Mouse (Mus musculus) neural tube, embryonic 14.5 days (tissue): ENCODE results near the gene Cacna2d4. TPM values are rescaled to one million over a fixed set of nuclear protein-coding genes. Genes with fewer than 3 reads are reported as not detected.

Experiments
- ATAC-seq: fragments of 200-750 bp; cut with Nextera tagmentation; 2 replicates; pipeline ENCODE4 v1.8.0; 2017; ENCODE audit warnings: low read depth, mild to moderate bottlenecking, moderate TSS enrichment, moderate library complexity
- H3K27ac ChIP-seq: fragments of 300-500 bp; sonication (generic); 2 replicates; pipeline ENCODE4 v1.5.1; 2014; ENCODE audit warnings: low read depth, mild to moderate bottlenecking, control low read depth, low read length, moderate library complexity, mixed read lengths
- H3K27me3 ChIP-seq: fragments of 300-500 bp; sonication (generic); 2 replicates; pipeline ENCODE4 v1.6.1; 2014; ENCODE audit warnings: low read length; ENCODE audit not compliant: control insufficient read depth, insufficient read depth
- H3K36me3 ChIP-seq: fragments of 300-500 bp; sonication (generic); 2 replicates; pipeline ENCODE4 v1.6.1; 2014; ENCODE audit warnings: low read length, mixed read lengths; ENCODE audit not compliant: control insufficient read depth, insufficient read depth
- H3K4me1 ChIP-seq: fragments of 300-500 bp; sonication (generic); 2 replicates; pipeline ENCODE4 v1.6.1; 2014; ENCODE audit warnings: low read length; ENCODE audit not compliant: control insufficient read depth, insufficient read depth
- H3K4me2 ChIP-seq: fragments of 300-500 bp; sonication (generic); 2 replicates; pipeline ENCODE4 v1.6.1; 2014; ENCODE audit warnings: mild to moderate bottlenecking, low read depth, low read length, control low read depth
- H3K4me3 ChIP-seq: fragments of 300-500 bp; sonication (generic); 2 replicates; pipeline ENCODE4 v1.5.1; 2014; ENCODE audit warnings: low read depth, low read length, control low read depth, mixed read lengths
- H3K9ac ChIP-seq: fragments of 300-500 bp; sonication (generic); replicated peaks from 2 replicates; pipeline ENCODE4 v1.6.1; 2014; ENCODE audit warnings: low read depth, mild to moderate bottlenecking, control low read depth, low read length, mixed read lengths
- H3K9me3 ChIP-seq: fragments of 300-500 bp; sonication (generic); 2 replicates; pipeline ENCODE4 v1.6.1; 2016; ENCODE audit warnings: low read length; ENCODE audit not compliant: control insufficient read depth
- WGBS: fragments of 180-500 bp; shearing (Covaris S2); extraction: QIAGEN DNeasy Blood & Tissue Kit; methylation state at CpG from one replicate; pipeline ENCODE4 v1.1.7; 2014; 5-methylcytosine and 5-hydroxymethylcytosine counted together
- polyA plus RNA-seq: library from polyadenylated mRNA; unstranded; fragments of >200 nt; fragmentation: Nextera tagmentation; extraction: Ambion mirVana; gene quantifications from 2 replicates; pipeline ENCODE4 v1.2.1, GENCODE M21; 2014

Cacna2d4 gene
- polyA plus RNA-seq, 1 experiment from 2014 or later = 0.19 TPM

DNA sequence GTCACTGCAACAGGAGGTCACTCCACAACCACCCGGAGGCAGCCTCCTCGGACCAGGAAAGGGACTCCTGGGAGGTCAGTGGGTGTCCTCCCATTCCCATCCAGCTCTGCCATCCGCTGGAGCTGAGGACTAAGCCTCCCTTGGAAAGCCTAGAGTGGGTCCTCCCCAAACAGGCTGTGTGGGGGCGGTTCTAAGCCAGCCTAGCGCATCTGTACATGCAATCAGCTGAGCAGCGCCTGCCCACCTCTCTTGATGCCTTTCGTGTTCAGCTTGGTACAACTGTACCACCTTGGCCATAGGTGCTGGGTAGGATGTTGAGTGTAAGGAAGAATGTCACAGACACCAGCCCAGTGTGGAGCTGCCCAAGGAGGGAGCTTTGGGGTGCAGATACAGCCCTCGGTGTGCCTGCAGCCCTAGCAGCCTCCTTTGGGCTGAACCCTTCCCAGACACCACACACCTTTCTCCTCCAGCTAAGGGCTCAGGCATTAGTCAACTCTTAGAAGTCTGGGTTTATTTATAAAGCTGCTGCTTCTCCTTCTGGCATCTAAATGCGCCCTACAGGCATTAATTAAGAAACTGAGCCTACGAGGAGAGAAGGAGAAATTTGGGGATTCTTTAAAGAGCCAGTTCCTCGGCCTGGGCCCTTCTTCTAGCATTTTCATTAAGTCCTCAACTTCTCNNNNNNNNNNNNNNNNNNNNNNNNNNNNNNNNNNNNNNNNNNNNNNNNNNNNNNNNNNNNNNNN lies 7.3 kb upstream of the Cacna2d4 start:
- Histone ChIP-seq H3K27ac (no peak overlapping the region), H3K4me1 (peaks cover 5% of the 10 kb centered on the region; the same call in 1 of the 2 replicates), H3K9me3 (no peaks in the 10 kb centered on the region), H3K4me3 (no peak overlapping the region), H3K9ac (no peak overlapping the region), H3K4me2 (no peak overlapping the region), H3K27me3 (no peaks in the 10 kb centered on the region), H3K36me3 (no peaks in the 10 kb centered on the region)
- 86% methylated on average over 11 of the region's 11 CpGs for WGBS
- ATAC-seq = no peak

GRCm38 (mm10) chr6:119233066-119233465 lies 3.3 kb upstream of the Cacna2d4 start:
- Histone ChIP-seq H3K27ac (no peak overlapping the region), H3K4me3 (no peak overlapping the region), H3K27me3 (no peaks in the 10 kb centered on the region), H3K9me3 (no peaks in the 10 kb centered on the region), H3K4me2 (no peak overlapping the region), H3K4me1 (peaks cover 4% of the 10 kb centered on the region; the same call in 1 of the 2 replicates), H3K36me3 (no peaks in the 10 kb centered on the region), H3K9ac (no peak overlapping the region)
- ATAC-seq = no peak
- WGBS = 54% methylated on average over 2 of the region's 3 CpGs

GRCm38 (mm10) chr6:119235441-119235840 lies 885 bp upstream of the Cacna2d4 start:
- no peak overlapping the region for H3K9ac ChIP-seq
- WGBS = 86% methylated on average over 5 of the region's 5 CpGs
- no peaks in the 10 kb centered on the region for H3K36me3 ChIP-seq
- no peak overlapping the region for H3K4me2 ChIP-seq
- no peaks in the 10 kb centered on the region for H3K9me3 ChIP-seq
- H3K4me3 ChIP-seq = no peak overlapping the region
- peaks cover 7% of the 10 kb centered on the region; the same call in 1 of the 2 replicates for H3K4me1 ChIP-seq
- no peak for ATAC-seq
- H3K27me3 ChIP-seq = no peaks in the 10 kb centered on the region
- no peak overlapping the region for H3K27ac ChIP-seq

- 44% methylated on average over 8 of the region's 8 CpGs for WGBS
- H3K4me1 ChIP-seq = peaks cover 9% of the 10 kb centered on the region; the same call in 1 of the 2 replicates
- no peak overlapping the region for H3K4me2 ChIP-seq
- no peaks in the 10 kb centered on the region for H3K27me3 ChIP-seq
- no peak overlapping the region for H3K4me3 ChIP-seq
- H3K9ac ChIP-seq = no peak overlapping the region
- ATAC-seq = peak; percentile 93
- H3K36me3 ChIP-seq = no peaks in the 10 kb centered on the region
- H3K27ac ChIP-seq = peak overlapping the region; percentile 64; the same call in 1 of the 2 replicates
- no peaks in the 10 kb centered on the region for H3K9me3 ChIP-seq
These were observed 1.2 kb downstream of the Cacna2d4 start for GRCm38 (mm10) chr6:119237427-119237989.

DNA sequence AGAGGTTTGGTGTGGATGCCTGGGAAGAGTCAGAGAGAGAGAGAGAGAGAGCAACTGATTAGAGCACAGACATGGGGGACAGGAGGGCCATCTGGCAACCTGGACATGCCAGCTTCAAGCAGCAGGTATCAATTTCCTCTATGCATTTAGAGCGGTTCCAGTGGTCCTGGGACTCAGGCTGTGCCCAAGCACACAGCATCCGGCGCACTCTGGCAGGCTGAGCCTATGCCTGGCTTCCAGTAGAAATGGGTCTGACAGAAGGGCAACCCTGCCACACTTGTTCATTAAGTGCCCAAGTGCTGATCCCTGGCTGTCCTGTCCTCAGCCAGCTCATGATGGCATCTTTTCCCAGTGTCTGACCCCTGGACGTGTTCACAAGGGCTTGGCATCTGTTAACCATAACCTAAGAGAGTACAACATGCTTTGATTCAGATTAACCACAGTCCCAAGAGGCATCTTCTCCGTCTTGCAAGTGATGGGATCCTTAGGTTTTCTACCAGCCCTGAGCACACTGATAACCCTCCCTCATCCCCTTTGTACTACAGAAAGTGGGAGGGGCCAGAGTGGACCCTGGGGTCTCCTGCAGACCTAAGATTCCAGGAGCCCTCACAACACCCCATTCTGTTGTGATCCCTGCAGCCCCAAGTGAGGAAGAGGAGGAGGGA lies 3.1 kb downstream of the Cacna2d4 start:
- no peak for ATAC-seq
- Histone ChIP-seq H3K27ac (no peak overlapping the region), H3K36me3 (no peaks in the 10 kb centered on the region), H3K27me3 (no peaks in the 10 kb centered on the region), H3K9ac (no peak overlapping the region), H3K4me2 (no peak overlapping the region), H3K9me3 (no peaks in the 10 kb centered on the region), H3K4me3 (no peak overlapping the region), H3K4me1 (peaks cover 9% of the 10 kb centered on the region; the same call in 1 of the 2 replicates)
- 91% methylated on average over 5 of the region's 5 CpGs for WGBS

DNA sequence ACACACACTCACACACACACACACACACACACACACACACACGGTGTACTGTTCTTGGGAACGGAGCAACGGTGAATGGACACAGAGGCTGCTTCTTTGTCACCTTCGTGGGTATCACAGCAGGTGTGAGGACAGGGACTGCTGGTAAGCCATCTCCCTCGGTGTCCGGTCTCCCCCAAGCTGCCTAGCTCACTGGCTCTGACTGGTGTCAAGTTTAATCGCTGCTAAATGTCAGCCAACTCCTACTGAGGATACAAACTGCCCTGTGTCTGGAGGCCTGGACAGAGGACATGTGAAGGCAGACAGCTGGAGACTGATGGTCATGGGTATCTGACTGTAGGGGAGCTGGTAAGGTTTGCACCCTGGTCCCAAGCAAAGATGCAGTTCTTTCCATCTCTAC lies 3.9 kb downstream of the Cacna2d4 start:
- Histone ChIP-seq H3K4me3 (no peak overlapping the region), H3K4me1 (peaks cover 9% of the 10 kb centered on the region; the same call in 1 of the 2 replicates), H3K27ac (no peak overlapping the region), H3K9ac (no peak overlapping the region), H3K36me3 (no peaks in the 10 kb centered on the region), H3K4me2 (no peak overlapping the region), H3K27me3 (no peaks in the 10 kb centered on the region), H3K9me3 (no peaks in the 10 kb centered on the region)
- WGBS = 86% methylated on average over 7 of the region's 7 CpGs
- no peak for ATAC-seq

- ATAC-seq = no peak
These were observed 4.8 kb downstream of the Cacna2d4 start for GRCm38 (mm10) chr6:119240871-119241705.

DNA sequence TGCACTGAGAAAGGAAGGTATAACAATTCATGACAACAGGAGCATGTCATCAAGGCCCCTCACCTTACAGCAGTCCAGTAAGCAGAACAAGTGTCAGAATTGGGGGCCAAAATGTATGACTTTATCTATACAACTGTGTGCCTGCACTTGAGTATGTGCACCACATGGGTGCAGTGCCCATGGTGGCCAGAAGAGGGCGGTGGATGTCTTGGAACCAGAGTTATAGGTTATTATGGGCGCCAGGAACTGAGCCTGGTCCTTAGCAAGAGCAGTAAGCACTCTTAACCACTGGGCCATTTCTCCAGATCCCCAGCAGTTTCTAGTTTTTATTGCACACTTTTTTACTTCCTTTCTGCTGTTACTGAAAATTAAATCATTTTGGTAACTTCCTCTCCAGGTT lies 9.8 kb downstream of the Cacna2d4 start:
- H3K4me3 ChIP-seq = no peak overlapping the region
- no peak for ATAC-seq
- no peaks in the 10 kb centered on the region for H3K36me3 ChIP-seq
- H3K9ac ChIP-seq = no peak overlapping the region
- 41% methylated on average over 2 of the region's 2 CpGs for WGBS
- 0 out of 2 replicates have a peak, but pooled peaks cover 2% of the 10 kb centered on the region for H3K4me1 ChIP-seq
- H3K27me3 ChIP-seq = no peaks in the 10 kb centered on the region
- no peak overlapping the region for H3K27ac ChIP-seq
- no peak overlapping the region for H3K4me2 ChIP-seq
- H3K9me3 ChIP-seq = 0 out of 2 replicates have a peak, but pooled peaks cover 2% of the 10 kb centered on the region

More at GRCm38 (mm10) chr6:119240871-119241705, 4.8 kb downstream of the Cacna2d4 start:
- no peak overlapping the region for H3K4me2 ChIP-seq
- peaks cover 9% of the 10 kb centered on the region; the same call in 1 of the 2 replicates for H3K4me1 ChIP-seq
- no peak overlapping the region for H3K27ac ChIP-seq
- no peaks in the 10 kb centered on the region for H3K27me3 ChIP-seq
- 69% methylated on average over 21 of the region's 21 CpGs for WGBS
- no peak overlapping the region for H3K4me3 ChIP-seq
- 0 out of 2 replicates have a peak, but pooled peaks cover 2% of the 10 kb centered on the region for H3K9me3 ChIP-seq
- no peak overlapping the region for H3K9ac ChIP-seq
- no peaks in the 10 kb centered on the region for H3K36me3 ChIP-seq
